Mouse (Mus musculus): ENCODE data around the gene Ovca2.

The Ovca2 gene

DNA sequence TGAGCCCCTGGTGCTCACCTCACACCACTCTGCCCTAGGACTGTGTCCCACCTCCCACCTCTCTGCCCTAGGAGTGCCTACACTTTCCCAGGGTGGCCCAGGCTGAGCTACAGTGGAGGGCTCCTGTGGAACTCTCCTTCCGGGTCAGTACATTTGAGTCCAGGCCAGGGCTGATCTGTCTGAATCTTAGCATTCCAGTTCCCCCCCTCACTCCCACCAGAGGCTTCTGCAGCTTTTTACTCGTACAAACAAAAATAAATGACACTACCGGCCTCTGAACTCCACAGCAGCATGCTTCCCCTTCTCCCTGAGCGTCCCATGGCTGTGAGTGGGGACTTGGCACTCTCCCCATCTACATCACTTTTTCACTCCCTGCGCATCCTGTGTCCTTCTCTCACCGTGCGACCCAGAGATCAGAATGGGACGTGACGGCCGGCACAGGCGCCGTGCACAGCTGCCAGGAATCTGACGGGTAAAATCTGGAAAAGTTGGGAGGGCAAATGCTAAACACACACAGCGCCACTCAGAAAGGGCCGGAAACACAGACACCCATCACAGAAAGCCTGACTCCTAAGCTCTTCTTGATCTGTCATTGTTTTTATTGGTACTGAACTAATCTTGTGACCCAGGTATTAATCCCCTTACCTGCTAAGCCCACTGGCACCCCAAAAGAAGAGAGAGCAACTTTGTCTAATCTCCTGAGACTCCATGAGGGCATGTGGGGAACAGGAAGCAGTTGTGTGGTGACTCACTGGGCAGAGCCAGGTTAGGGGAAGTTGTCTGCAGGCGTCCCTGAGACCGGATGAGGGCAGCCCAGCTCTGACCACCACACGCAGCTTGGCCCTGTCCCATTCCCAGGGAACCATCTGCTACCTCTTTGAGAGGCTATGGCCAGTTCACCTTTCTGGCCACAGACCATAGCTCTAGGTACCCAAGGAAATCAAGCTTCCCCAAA lies 25.8 kb downstream of the Ovca2 start:
- DNase-seq (ENCODE audit: low read depth, low spot score): no peak

DNA sequence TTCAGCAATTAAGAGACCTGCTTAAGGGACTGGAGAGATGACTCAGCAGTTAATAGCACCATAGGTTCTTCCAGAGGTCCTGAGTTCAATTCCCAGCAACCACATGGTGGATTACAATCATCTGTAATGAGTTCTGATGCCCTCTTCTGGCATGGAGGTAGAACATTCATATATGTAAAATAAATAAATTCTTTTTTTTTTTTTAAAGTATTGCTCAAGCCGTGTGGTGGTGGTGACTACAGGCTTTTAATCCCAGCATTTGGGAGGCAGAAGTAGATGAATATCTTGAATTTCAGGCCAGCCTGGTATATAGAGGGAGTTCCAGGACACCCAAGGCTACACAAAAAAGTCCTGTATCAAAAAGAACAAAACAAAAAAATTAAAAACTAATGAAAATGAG lies 28.3 kb downstream of the Ovca2 start:
- DNase-seq (ENCODE audit: low read depth, low spot score): no peak

DNA sequence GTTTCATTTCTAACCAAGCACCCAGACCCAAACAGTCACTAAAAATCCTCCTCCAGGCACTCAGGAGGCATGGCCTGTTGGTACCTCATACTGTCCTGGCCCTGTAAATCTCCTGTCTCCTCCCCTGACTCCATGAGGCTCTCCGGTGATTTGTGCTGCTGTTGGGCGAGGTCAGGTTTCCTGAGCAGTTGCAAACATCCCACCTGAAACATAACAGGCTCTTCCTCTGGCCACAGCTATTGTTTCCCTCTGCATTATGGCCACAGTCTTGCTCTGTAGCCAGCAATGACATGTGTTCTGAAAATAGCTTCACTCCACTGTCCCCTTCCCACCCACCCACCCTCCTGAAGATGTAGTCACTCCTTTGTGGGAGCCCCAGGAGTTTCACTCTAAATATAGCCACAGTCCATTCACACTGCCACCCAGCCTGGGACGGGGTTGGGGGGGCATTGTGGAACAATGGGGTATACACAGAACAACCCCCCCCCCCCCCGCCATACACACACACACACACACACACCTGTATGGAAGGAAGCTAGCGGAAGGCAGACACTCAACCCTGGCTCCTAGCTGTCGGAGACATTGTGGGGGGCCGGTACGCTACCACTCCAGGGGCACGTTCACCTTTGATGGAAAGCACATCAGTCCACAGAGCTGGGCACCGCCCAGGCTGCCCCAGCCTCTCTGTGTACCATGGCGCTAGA lies 30.2 kb downstream of the Ovca2 start:
- no peak for DNase-seq (ENCODE audit: low read depth, low spot score)

DNA sequence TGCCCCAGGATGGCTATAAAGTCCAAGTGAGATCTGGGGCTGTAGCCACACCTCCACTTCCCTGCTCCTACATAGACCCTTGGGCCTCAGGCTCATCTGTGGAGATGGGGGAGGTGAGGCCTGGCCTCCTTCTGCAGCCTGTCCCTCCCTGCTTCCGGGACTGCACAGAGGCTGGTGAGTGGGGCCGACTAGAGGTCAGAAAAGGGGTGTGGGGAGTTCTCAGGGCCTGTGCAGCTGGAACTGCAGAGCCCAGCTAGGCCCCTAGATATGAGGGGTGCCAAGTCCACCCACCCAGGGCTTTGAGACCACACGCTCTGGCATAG lies 30.8 kb downstream of the Ovca2 start:
- DNase-seq (ENCODE audit: low read depth, low spot score): peak; percentile 66

- DNase-seq (ENCODE audit: low read depth, low spot score): peak; percentile 93
These were observed 31.4 kb downstream of the Ovca2 start for GRCm38 (mm10) chr11:75147106-75147845.

GRCm38 (mm10) chr11:75145841-75146240 lies 32.8 kb downstream of the Ovca2 start:
- DNase-seq (ENCODE audit: low read depth, low spot score): no peak

GRCm38 (mm10) chr11:75142749-75143148 lies 35.9 kb downstream of the Ovca2 start:
- DNase-seq (ENCODE audit: low read depth, low spot score): no peak

GRCm38 (mm10) chr11:75141913-75142312 lies 36.7 kb downstream of the Ovca2 start:
- no peak for DNase-seq (ENCODE audit: low read depth, low spot score)

DNA sequence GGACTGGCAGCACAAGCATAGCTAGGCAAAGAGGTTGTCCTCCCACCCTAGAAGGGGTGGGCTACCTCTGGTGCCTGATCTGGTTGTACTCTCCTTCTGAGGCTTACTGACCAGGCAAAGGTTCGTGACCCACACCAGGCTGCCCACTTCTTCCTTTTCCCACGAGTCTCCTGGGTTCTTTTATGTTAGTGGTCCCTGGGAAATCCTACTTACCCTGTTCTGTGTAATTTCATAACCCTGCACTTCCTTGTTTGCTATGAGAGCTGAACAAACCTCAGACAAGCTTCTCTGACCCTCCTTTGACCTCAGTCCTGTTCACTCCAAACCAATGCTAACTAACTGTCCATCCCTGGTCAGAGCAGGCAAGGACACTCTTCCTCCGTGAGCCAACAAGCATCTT lies 37.6 kb downstream of the Ovca2 start:
- no peak for DNase-seq (ENCODE audit: low read depth, low spot score)

DNA sequence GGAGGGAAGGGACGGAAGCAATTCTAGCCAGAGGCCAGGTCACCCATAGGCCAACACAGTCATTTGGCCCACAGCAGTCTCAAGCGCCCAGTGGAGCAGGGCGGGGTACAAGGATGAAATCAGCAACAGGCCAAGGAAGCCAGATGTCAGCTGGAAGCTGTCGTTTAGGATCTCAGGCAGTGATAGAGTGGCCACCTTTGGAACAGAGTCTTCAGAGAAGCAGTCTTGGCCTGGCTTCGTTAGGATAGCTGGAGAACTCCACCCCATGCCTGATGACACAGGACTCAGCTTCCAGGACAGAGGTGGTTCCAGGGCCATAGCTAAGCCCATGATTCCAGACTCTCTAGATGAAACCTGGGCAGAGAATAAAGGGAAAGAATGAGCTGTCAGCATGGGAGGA lies 38.2 kb downstream of the Ovca2 start:
- no peak for DNase-seq (ENCODE audit: low read depth, low spot score)

DNA sequence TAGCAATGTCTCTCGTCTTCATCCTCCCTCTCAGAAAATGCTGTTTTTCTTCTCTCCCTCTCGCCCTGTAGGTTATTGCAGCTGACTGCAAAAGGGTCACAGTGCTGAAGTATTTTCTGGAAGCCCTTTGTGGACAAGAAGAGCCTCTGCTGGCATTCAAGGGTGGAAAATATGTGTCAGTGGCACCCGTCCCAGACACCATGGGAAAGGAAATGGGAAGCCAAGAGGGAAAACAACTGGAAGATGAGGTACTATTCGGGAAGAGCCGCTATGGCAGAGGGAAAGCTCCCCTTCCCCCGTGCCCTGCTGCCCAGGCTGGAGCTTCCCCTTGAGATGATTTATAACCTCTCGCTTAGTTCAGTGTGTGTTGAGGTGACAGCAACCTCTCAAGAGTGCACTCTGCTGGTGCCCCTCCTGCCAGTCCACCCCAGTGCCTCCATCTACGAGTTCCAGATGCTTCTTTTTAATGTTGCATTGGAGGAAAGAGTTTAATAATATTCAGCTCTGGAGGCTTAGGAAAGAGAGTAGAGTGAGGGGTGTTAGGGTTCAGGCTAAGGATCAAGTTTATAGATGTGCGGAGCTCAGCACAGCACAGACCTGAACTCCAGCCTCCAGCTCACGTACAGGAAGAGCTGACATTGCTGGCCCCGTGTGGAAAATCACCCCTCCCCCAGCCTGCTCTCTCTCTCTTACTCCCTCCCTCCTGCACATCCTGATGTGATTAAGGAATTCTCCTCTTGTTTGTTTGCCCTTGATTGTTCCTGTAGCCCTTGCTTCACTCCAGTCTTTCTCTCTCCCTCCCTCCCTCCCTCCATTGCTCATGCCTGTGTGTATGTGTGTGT lies 39.3 kb downstream of the Ovca2 start:
- peak; percentile 74 for DNase-seq (ENCODE audit: low read depth, low spot score)

GRCm38 (mm10) chr11:75136666-75137398 lies 41.8 kb downstream of the Ovca2 start:
- peak; percentile 34 for DNase-seq (ENCODE audit: low read depth, low spot score)

GRCm38 (mm10) chr11:75135358-75135757 lies 43.3 kb downstream of the Ovca2 start:
- DNase-seq (ENCODE audit: low read depth, low spot score): no peak

DNA sequence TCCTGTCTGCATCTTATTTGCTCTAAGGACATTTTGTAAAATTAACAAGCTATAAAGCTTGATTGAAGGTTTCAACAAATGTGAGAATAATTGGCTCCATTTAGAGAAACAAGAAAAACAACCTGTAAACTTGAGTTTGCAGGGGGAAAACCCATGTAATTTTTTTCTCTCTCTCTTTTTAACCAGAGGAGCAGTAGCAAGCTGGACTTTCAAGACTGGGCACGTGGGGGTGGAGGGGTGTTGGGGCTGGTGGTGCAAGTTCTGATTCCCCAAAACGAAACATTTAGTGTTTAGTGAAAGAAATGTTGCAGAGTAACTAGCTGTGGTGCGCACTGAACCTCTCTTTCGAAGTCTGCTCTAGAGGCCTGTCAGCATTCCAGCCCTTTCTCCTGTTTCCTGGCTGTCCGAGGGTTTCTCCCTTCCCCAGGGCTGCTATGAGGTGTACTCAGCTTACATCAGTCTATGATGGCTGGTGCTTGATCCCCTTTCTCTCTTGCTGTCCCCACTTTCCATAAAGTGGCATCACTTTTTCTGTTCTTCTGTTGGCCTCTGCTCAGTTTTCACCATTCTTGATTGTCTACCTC lies 44.1 kb downstream of the Ovca2 start:
- no peak for DNase-seq (ENCODE audit: low read depth, low spot score)

- DNase-seq (ENCODE audit: low read depth, low spot score): peak; percentile 48
These were observed 44.7 kb downstream of the Ovca2 start for GRCm38 (mm10) chr11:75133951-75134350.

- DNase-seq (ENCODE audit: low read depth, low spot score): no peak
These were observed 45.2 kb downstream of the Ovca2 start for GRCm38 (mm10) chr11:75133391-75133790.

DNA sequence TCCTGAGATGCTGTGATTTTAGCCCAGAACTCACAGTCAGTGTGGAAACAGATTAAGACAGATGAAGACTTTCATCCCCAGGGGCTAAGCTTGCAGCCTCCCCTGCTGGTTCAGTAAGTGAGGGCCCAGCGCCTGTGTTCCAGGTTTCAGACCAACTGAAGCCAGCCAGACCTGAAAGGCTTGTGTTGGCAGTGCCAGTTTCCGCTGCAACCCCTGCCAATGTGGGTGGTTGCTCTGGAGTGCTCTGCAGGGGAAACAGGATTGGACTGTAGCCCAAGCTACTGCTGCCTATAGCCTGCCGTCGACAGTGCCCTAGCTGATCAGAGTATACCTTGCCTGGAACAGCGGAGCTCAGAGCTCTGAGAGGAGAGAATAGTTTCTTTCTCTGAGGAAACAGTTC lies 46.4 kb downstream of the Ovca2 start:
- DNase-seq (ENCODE audit: low read depth, low spot score): no peak

- DNase-seq (ENCODE audit: low read depth, low spot score): no peak
These were observed 47.3 kb downstream of the Ovca2 start for GRCm38 (mm10) chr11:75131300-75131699.

DNA sequence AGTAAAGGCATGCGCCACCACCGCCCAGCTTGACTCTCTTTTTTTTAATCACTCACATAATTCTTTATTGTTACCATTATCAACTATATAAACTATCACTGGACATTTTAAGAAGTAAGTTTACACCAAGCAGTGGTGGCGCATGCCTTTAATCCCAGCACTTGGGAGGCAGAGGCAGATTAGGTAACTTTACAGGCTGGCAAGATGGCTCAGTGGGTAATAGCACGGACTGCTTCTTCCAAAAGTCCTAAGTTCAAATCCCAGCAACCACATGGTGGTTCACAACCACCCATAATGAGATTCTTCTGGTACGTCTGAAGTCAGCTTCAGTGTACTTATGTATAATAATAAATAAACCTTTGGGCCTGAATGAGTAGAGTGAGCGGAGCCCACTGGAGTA lies 49.2 kb downstream of the Ovca2 start:
- no peak for DNase-seq (ENCODE audit: low read depth, low spot score)

DNA sequence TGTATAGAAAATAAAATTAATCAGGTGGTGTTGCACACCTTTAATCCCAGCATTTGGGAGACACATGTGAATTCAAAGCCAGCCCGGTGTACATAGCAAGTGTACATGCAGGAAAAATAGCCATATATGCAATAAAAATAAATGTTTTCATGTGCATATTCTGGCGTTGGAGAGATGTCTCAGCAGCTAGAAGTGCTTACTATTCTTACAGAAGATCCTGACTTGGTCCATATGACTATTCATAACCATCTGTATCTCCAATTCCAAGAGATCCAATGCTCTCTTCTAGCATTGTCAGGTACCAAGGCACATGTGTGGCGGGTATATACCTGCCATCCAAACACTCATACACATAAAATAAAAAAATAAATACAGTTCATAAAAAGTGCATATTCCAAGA lies 52.3 kb downstream of the Ovca2 start:
- no peak for DNase-seq (ENCODE audit: low read depth, low spot score)

Data from forelimb bud, embryonic 11.5 days (tissue).